Mouse (Mus musculus): ENCODE results near the gene Esp34. TPM values are rescaled to one million over a fixed set of nuclear protein-coding genes. Genes with fewer than 3 reads are reported as not detected.

The Esp34 gene
- total RNA-seq (2023), result not detected

GRCm38 (mm10) chr17:38553892-38554291 lies at the start of gene Esp34:
Gene Esp34 (plus strand): TSS chr17:38554192.

Other genes with a start within 250 kb of the Esp34 start
- not detected for gene Olfr137, start 246.6 kb upstream of the Esp34 start, total RNA-seq (2023)
- not detected for gene Olfr136, start 224.4 kb upstream of the Esp34 start, total RNA-seq (2023)
- not detected for gene Esp36, start 134.0 kb upstream of the Esp34 start, total RNA-seq (2023)
- not detected for gene Esp31, start 85.3 kb downstream of the Esp34 start, total RNA-seq (2023)